Mouse (Mus musculus) E14TG2a.4 (cell line): Measurements from ENCODE around the gene Epha6.
"Not testable (repeated sequence)": the region's sequence is repeated elsewhere in the genome, so short reads cannot be mapped to it uniquely, and the experiment has no call there.

Experiments used
- H3K27me3 ChIP-seq: 2 replicates; pipeline ENCODE4 v1.6.1; 2014; ENCODE audit warnings: low read length, control low read depth; ENCODE audit not compliant: insufficient read depth
- H3K36me3 ChIP-seq: 2 replicates; pipeline ENCODE4 v1.6.1; 2014; ENCODE audit warnings: low read length, control low read depth; ENCODE audit not compliant: insufficient read depth
- H3K4me1 ChIP-seq: replicated peaks from 2 replicates; pipeline ENCODE4 v1.6.1; 2014; ENCODE audit warnings: low read depth, low read length, control low read depth
- H3K4me3 ChIP-seq: replicated peaks from 2 replicates; pipeline ENCODE4 v1.5.1; 2014; ENCODE audit warnings: mild to moderate bottlenecking, low read length
- H3K9me3 ChIP-seq: 2 replicates; pipeline ENCODE4 v1.6.1; 2014; ENCODE audit warnings: low read length, control low read depth
- CTCF ChIP-seq: conservative IDR thresholded peaks from 2 replicates; pipeline ENCODE4 v1.5.1; 2014; ENCODE audit warnings: low read length
- NANOG ChIP-seq: IDR thresholded peaks from 2 replicates; pipeline ENCODE4 v1.6.1; 2014; ENCODE audit warnings: borderline replicate concordance, low read length, mixed read lengths
- POU5F1 ChIP-seq: IDR thresholded peaks from 2 replicates; pipeline ENCODE4 v1.6.1; 2014; ENCODE audit warnings: low read length, borderline replicate concordance

The Epha6 gene

DNA sequence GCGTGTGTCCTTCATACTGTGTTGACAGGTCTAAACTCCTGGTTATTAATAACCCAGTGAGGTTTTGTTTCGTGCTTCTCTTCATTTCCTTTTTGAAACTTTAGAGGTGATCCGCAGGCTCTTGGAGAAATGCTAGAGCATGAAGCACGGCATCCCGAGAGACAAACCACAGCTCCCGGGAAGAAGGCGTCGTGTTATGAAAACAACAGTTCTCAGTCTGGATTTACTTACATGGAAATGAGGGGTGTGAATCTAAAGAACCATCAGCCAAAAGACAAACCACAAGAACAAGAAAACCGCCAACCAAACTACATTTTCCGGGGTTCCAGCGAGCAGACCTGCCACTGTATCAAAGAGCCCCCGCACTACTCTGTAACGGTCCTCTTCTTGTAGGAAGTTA, 775.7 kb downstream of the Epha6 start:
- no peaks in the 10 kb centered on the region for H3K9me3 ChIP-seq

DNA sequence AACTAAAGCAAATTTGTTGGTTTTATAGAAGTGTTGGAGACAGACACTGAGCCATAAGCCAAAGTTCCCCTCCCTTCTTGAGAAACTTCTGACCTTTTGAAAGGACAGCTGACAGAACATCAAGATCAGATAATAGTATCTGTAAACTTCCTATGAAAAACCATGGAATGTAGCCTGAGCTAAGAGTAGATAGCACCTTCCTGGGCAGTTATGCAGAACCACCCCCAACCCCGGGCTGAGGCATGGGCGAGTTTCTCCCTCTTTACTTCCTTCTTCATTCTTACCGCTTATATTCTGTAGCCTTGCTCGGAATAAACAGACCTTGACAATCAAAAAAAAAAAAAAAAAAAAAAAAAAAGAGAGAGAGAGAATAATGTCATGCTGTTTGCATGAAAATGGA, 805.5 kb downstream of the Epha6 start:
- not testable (repeated sequence) for H3K36me3 ChIP-seq, H3K4me1 ChIP-seq, H3K9me3 ChIP-seq, H3K27me3 ChIP-seq, H3K4me3 ChIP-seq

More for the DNA sequence above, 775.7 kb downstream of the Epha6 start:
- no peaks in the 10 kb centered on the region for H3K36me3 ChIP-seq
- no peak for TF ChIP-seq CTCF
- TF ChIP-seq POU5F1: no peak
- no peak for TF ChIP-seq NANOG
- no peaks in the 10 kb centered on the region for H3K27me3 ChIP-seq
- H3K4me3 ChIP-seq: no peak overlapping the region
- no peaks in the 10 kb centered on the region for H3K4me1 ChIP-seq

DNA sequence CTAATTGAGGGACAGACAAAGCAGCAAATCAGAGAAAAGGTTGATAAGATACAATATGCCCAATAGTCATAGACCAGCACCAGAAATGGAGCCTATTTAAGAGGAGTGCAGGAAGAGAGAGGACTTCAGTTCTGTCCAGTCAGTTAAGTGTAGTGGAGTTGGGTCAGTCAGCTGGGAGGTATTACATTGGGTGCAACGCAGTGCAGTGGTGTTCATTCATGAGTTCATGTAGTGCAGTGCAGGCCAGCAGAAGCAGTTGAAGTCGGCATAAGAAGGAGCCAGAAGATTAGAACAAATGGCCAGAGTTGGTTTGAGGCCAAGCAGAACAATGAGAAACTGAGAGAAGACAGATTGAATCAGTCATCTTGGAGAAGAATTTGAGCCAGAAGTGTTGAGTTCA, 833.0 kb downstream of the Epha6 start:
- H3K4me3 ChIP-seq: no peak overlapping the region
- TF ChIP-seq CTCF (no peak), NANOG (no peak), POU5F1 (no peak)
- H3K4me1 ChIP-seq: no peaks in the 10 kb centered on the region
- no peaks in the 10 kb centered on the region for H3K27me3 ChIP-seq
- no peaks in the 10 kb centered on the region for H3K9me3 ChIP-seq
- no peaks in the 10 kb centered on the region for H3K36me3 ChIP-seq

DNA sequence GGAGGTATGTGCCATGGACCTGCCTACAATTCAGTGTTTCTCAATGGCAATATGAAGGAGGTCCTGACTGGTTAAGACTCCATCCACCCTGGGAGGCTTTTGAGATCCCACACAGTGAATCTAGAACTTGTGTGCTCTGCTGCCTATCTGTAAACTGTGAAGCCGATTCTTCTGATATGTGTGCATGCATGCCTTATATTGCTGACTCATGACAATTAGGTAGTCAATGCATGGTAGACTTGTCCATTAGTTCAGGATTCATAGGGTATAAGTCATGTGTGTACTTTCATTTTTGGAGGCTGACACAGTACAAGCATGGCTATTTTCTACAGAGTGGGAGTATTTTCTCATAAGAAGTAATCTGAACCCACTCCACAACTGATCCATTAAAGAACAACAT, 834.9 kb downstream of the Epha6 start:
- Histone ChIP-seq H3K4me3 (no peak overlapping the region), H3K4me1 (no peaks in the 10 kb centered on the region), H3K9me3 (no peaks in the 10 kb centered on the region), H3K36me3 (no peaks in the 10 kb centered on the region), H3K27me3 (no peaks in the 10 kb centered on the region)
- TF ChIP-seq CTCF (no peak), POU5F1 (no peak)

DNA sequence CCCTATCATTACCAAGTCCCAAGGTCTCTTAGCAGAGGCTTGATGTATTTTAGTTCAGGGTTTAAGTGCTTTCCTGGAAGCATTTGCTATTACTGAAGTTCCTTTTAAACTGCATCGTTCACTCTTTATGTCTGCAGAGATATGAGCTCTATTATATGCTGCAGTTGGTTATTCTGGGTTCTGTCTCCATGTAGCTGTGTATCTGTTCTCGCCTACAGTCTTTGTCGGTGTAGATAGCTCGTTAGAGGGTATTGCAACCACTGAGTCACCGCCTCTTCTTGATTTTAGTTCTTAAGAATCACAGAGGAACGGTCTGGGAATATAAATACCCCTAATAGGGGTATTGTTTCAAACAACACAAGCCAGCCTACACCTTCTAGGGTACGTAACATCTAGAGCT, 835.4 kb downstream of the Epha6 start:
- no peak for TF ChIP-seq CTCF
- TF ChIP-seq NANOG: no peak
- TF ChIP-seq POU5F1: no peak
- no peaks in the 10 kb centered on the region for H3K9me3 ChIP-seq
- no peaks in the 10 kb centered on the region for H3K36me3 ChIP-seq
- H3K4me3 ChIP-seq: no peak overlapping the region
- no peaks in the 10 kb centered on the region for H3K4me1 ChIP-seq
- H3K27me3 ChIP-seq: no peaks in the 10 kb centered on the region

- TF ChIP-seq POU5F1 (no peak), CTCF (no peak), NANOG (no peak)
- Histone ChIP-seq H3K4me3 (no peak overlapping the region), H3K9me3 (no peaks in the 10 kb centered on the region), H3K4me1 (no peaks in the 10 kb centered on the region), H3K36me3 (no peaks in the 10 kb centered on the region), H3K27me3 (no peaks in the 10 kb centered on the region)
Observed at GRCm38 (mm10) chr16:59760875-59761274, 844.5 kb downstream of the Epha6 start.

DNA sequence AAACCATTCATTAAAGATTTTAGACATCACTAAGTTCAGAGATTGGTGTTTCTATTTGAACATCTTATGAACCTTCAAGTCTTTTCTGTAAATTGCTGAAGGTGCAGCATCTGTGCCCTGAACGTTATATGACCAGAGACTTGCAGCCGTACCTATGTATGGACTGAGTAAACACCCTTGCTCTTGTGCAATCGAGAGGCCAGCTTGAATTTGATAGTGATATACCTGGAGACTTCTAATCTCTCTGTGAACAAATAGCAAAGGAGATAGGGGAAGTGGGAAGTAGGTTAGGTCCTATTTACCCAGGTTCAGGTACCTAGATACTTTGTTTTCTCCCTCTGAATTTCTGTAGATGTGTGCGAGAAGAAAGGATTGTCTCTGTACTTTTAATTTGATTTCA, 854.4 kb downstream of the Epha6 start:
- Histone ChIP-seq H3K36me3 (no peaks in the 10 kb centered on the region), H3K9me3 (no peaks in the 10 kb centered on the region), H3K4me3 (no peak overlapping the region), H3K4me1 (no peaks in the 10 kb centered on the region), H3K27me3 (no peaks in the 10 kb centered on the region)
- TF ChIP-seq NANOG (no peak), CTCF (no peak), POU5F1 (no peak)

GRCm38 (mm10) chr16:59743669-59744068, 861.7 kb downstream of the Epha6 start:
- no peaks in the 10 kb centered on the region for H3K4me1 ChIP-seq
- H3K27me3 ChIP-seq: no peaks in the 10 kb centered on the region
- TF ChIP-seq NANOG (no peak), CTCF (no peak), POU5F1 (no peak)
- no peaks in the 10 kb centered on the region for H3K9me3 ChIP-seq
- no peaks in the 10 kb centered on the region for H3K36me3 ChIP-seq
- no peak overlapping the region for H3K4me3 ChIP-seq

DNA sequence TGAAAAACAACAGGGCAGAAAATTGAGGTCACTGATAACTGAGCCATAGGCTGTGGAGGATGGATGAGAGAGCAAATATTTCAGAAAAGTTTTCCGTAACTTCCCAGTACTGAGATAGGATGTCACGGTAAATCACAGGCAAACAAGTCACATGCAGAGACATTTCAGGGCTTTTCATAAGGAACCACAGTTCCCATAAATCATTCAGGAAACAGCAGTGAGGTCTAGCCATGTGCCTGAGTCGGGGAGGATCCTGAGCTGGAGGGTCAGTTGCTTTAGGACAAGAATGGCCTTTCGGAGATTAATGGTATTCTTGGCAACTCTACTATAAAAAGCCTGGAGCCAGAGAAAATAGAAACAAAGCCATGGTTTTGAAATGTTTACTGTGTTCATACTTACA, 889.8 kb downstream of the Epha6 start:
- Histone ChIP-seq H3K9me3 (no peaks in the 10 kb centered on the region), H3K36me3 (no peaks in the 10 kb centered on the region), H3K27me3 (no peaks in the 10 kb centered on the region), H3K4me1 (no peaks in the 10 kb centered on the region), H3K4me3 (no peak overlapping the region)
- TF ChIP-seq NANOG (no peak), POU5F1 (no peak), CTCF (no peak)

GRCm38 (mm10) chr16:59693230-59693629, 912.1 kb downstream of the Epha6 start:
- Histone ChIP-seq H3K36me3 (no peaks in the 10 kb centered on the region), H3K9me3 (0 out of 2 replicates have a peak, but pooled peaks cover 7% of the 10 kb centered on the region), H3K4me1 (no peaks in the 10 kb centered on the region), H3K27me3 (no peaks in the 10 kb centered on the region), H3K4me3 (no peak overlapping the region)
- TF ChIP-seq NANOG (no peak), POU5F1 (no peak), CTCF (no peak)
